Mouse (Mus musculus) activated CD4-positive, CD25-positive, alpha-beta regulatory T cell, adult 4 months (primary cell): ENCODE measurements at regions not wholly inside any gene's neighbourhood (a gene's known extent, or its start where the extent isn't known, plus 50 kb on each side); places are given as distances from the start of the nearest gene placed in this dataset.

Source experiments
- ATAC-seq: one replicate; pipeline ENCODE4 v1.8.0; 2017

- no peak for ATAC-seq
These were observed 115.7 kb upstream of the Nrp1 start for GRCm38 (mm10) chr8:128242465-128243251.

- no peak for ATAC-seq
These were observed 106.7 kb upstream of the Nrp1 start for GRCm38 (mm10) chr8:128251723-128252122.

- ATAC-seq = no peak
These were observed 97.6 kb upstream of the Nrp1 start for GRCm38 (mm10) chr8:128260836-128261235.

GRCm38 (mm10) chr8:128261367-128261766 is 97.0 kb upstream of the Nrp1 start:
- ATAC-seq = no peak

GRCm38 (mm10) chr8:128263251-128263947 is 95.0 kb upstream of the Nrp1 start:
- ATAC-seq = no peak

- no peak for ATAC-seq
These were observed 91.1 kb upstream of the Nrp1 start for GRCm38 (mm10) chr8:128267261-128267660.

- ATAC-seq = peak; percentile 62
These were observed 90.4 kb upstream of the Nrp1 start for GRCm38 (mm10) chr8:128268010-128268409.

- no peak for ATAC-seq
These were observed 88.9 kb upstream of the Nrp1 start for GRCm38 (mm10) chr8:128269546-128269945.

- ATAC-seq = no peak
These were observed 85.5 kb upstream of the Nrp1 start for GRCm38 (mm10) chr8:128272866-128273344.

GRCm38 (mm10) chr8:128276475-128276874 is 81.9 kb upstream of the Nrp1 start:
- no peak for ATAC-seq

GRCm38 (mm10) chr8:128282802-128283201 is 75.6 kb upstream of the Nrp1 start:
- no peak for ATAC-seq

- ATAC-seq = no peak
These were observed 75.0 kb upstream of the Nrp1 start for GRCm38 (mm10) chr8:128283365-128283764.

GRCm38 (mm10) chr8:128284816-128285215 is 73.6 kb upstream of the Nrp1 start:
- no peak for ATAC-seq

GRCm38 (mm10) chr8:128290076-128290475 is 68.3 kb upstream of the Nrp1 start:
- no peak for ATAC-seq

GRCm38 (mm10) chr8:128292394-128292793 is 66.0 kb upstream of the Nrp1 start:
- ATAC-seq = no peak

- no peak for ATAC-seq
These were observed 61.5 kb upstream of the Nrp1 start for GRCm38 (mm10) chr8:128296728-128297380.

GRCm38 (mm10) chr8:128302322-128302721 is 56.1 kb upstream of the Nrp1 start:
- no peak for ATAC-seq
